Mouse (Mus musculus): ENCODE results near the gene Gm20661. TPM values are rescaled to one million over a fixed set of nuclear protein-coding genes. Genes with fewer than 3 reads are reported as not detected.
A peak's percentile ranks its signal among the peaks of the same experiment; 100 is the strongest.

The Gm20661 gene
- polyA plus RNA-seq, 1 experiment from 2014 or later: 7.4 TPM

GRCm38 (mm10) chr9:107955613-107956289 is 27.1 kb upstream of the Gm20661 start:
- Histone ChIP-seq H3K36me3 (peaks cover 28% of the 10 kb centered on the region), H3K4me1 (peaks cover 10% of the 10 kb centered on the region)
- 73% methylated on average over 6 of the region's 6 CpGs for WGBS

GRCm38 (mm10) chr9:107957141-107957540 is 25.7 kb upstream of the Gm20661 start:
- Histone ChIP-seq H3K4me1 (peaks cover 6% of the 10 kb centered on the region; the same call in 1 of the 2 replicates), H3K4me2 (no peak overlapping the region), H3K27ac (no peak overlapping the region), H3K36me3 (peaks cover 40% of the 10 kb centered on the region), H3K4me3 (no peak overlapping the region), H3K9ac (no peak overlapping the region), H3K9me3 (no peaks in the 10 kb centered on the region), H3K27me3 (no peaks in the 10 kb centered on the region)
- 65% methylated on average over 6 of the region's 6 CpGs for WGBS
- ATAC-seq (ENCODE audit: insufficient number of reproducible peaks, low FRiP score, low TSS enrichment, low read depth): no peak

More at GRCm38 (mm10) chr9:107955613-107956289, 27.1 kb upstream of the Gm20661 start:
- ATAC-seq (ENCODE audit: insufficient number of reproducible peaks, low FRiP score, low TSS enrichment, low read depth): no peak
- H3K9me3 ChIP-seq: no peaks in the 10 kb centered on the region
- H3K4me2 ChIP-seq: no peak overlapping the region
- H3K4me3 ChIP-seq: no peak overlapping the region
- H3K27ac ChIP-seq: no peak overlapping the region
- no peaks in the 10 kb centered on the region for H3K27me3 ChIP-seq
- no peak overlapping the region for H3K9ac ChIP-seq

- 35% methylated on average over 6 of the region's 6 CpGs for WGBS
- H3K27me3 ChIP-seq: no peaks in the 10 kb centered on the region
- no peak overlapping the region for H3K4me3 ChIP-seq
- H3K27ac ChIP-seq: no peak overlapping the region
- no peaks in the 10 kb centered on the region for H3K9me3 ChIP-seq
- no peak overlapping the region for H3K4me2 ChIP-seq
- ATAC-seq (ENCODE audit: insufficient number of reproducible peaks, low FRiP score, low TSS enrichment, low read depth): no peak
- H3K9ac ChIP-seq: no peak overlapping the region
- H3K36me3 ChIP-seq: peaks cover 50% of the 10 kb centered on the region
- peaks cover 6% of the 10 kb centered on the region; the same call in 1 of the 2 replicates for H3K4me1 ChIP-seq
These were observed 23.0 kb upstream of the Gm20661 start for GRCm38 (mm10) chr9:107959896-107960295.

- Histone ChIP-seq H3K9me3 (no peaks in the 10 kb centered on the region), H3K4me2 (no peak overlapping the region), H3K4me1 (peaks cover 6% of the 10 kb centered on the region; the same call in 1 of the 2 replicates), H3K36me3 (peaks cover 52% of the 10 kb centered on the region), H3K27ac (no peak overlapping the region), H3K27me3 (no peaks in the 10 kb centered on the region), H3K9ac (no peak overlapping the region), H3K4me3 (no peak overlapping the region)
- WGBS: 75% methylated on average over 4 of the region's 4 CpGs
- ATAC-seq (ENCODE audit: insufficient number of reproducible peaks, low FRiP score, low TSS enrichment, low read depth): no peak
These were observed 21.9 kb upstream of the Gm20661 start for GRCm38 (mm10) chr9:107960928-107961327.

GRCm38 (mm10) chr9:107961351-107961762 is 21.5 kb upstream of the Gm20661 start:
- ATAC-seq (ENCODE audit: insufficient number of reproducible peaks, low FRiP score, low TSS enrichment, low read depth): no peak
- H3K9ac ChIP-seq: no peak overlapping the region
- H3K4me1 ChIP-seq: peaks cover 6% of the 10 kb centered on the region; the same call in 1 of the 2 replicates
- H3K4me3 ChIP-seq: no peak overlapping the region
- H3K4me2 ChIP-seq: no peak overlapping the region
- no peaks in the 10 kb centered on the region for H3K9me3 ChIP-seq
- peaks cover 52% of the 10 kb centered on the region for H3K36me3 ChIP-seq
- H3K27me3 ChIP-seq: no peaks in the 10 kb centered on the region
- no peak overlapping the region for H3K27ac ChIP-seq
- 83% methylated on average over 10 of the region's 10 CpGs for WGBS

GRCm38 (mm10) chr9:107961881-107962280 is 21.0 kb upstream of the Gm20661 start:
- H3K36me3 ChIP-seq: peaks cover 57% of the 10 kb centered on the region
- no peak; the same call in 1 of the 2 replicates for ATAC-seq (ENCODE audit: insufficient number of reproducible peaks, low FRiP score, low TSS enrichment, low read depth)
- H3K4me2 ChIP-seq: no peak overlapping the region
- H3K9ac ChIP-seq: no peak overlapping the region
- 63% methylated on average over 5 of the region's 5 CpGs for WGBS
- H3K27me3 ChIP-seq: no peaks in the 10 kb centered on the region
- no peak overlapping the region for H3K27ac ChIP-seq
- H3K4me1 ChIP-seq: peaks cover 6% of the 10 kb centered on the region; the same call in 1 of the 2 replicates
- no peaks in the 10 kb centered on the region for H3K9me3 ChIP-seq
- H3K4me3 ChIP-seq: no peak overlapping the region

GRCm38 (mm10) chr9:107962916-107963315 is 19.9 kb upstream of the Gm20661 start:
- Histone ChIP-seq H3K9ac (no peak overlapping the region), H3K4me3 (no peak overlapping the region), H3K27ac (no peak overlapping the region), H3K4me1 (peaks cover 6% of the 10 kb centered on the region; the same call in 1 of the 2 replicates), H3K36me3 (peaks cover 51% of the 10 kb centered on the region), H3K27me3 (no peaks in the 10 kb centered on the region), H3K4me2 (no peak overlapping the region), H3K9me3 (no peaks in the 10 kb centered on the region)
- ATAC-seq (ENCODE audit: insufficient number of reproducible peaks, low FRiP score, low TSS enrichment, low read depth): no peak
- WGBS: 89% methylated on average over 9 of the region's 9 CpGs

- Histone ChIP-seq H3K27ac (no peak overlapping the region), H3K36me3 (peaks cover 53% of the 10 kb centered on the region), H3K27me3 (no peaks in the 10 kb centered on the region), H3K4me3 (no peak overlapping the region), H3K4me2 (no peak overlapping the region), H3K9me3 (no peaks in the 10 kb centered on the region), H3K4me1 (peaks cover 6% of the 10 kb centered on the region; the same call in 1 of the 2 replicates), H3K9ac (no peak overlapping the region)
- 12% methylated on average over 5 of the region's 5 CpGs for WGBS
- 0 out of 2 replicates have a peak, but pooled peaks have one; percentile 25 for ATAC-seq (ENCODE audit: insufficient number of reproducible peaks, low FRiP score, low TSS enrichment, low read depth)
These were observed 19.2 kb upstream of the Gm20661 start for GRCm38 (mm10) chr9:107963700-107964099.

GRCm38 (mm10) chr9:107964681-107965080 is 18.2 kb upstream of the Gm20661 start:
- H3K4me1 ChIP-seq: peaks cover 6% of the 10 kb centered on the region; the same call in 1 of the 2 replicates
- WGBS: 93% methylated on average over 9 of the region's 9 CpGs
- H3K9me3 ChIP-seq: no peaks in the 10 kb centered on the region
- H3K4me2 ChIP-seq: no peak overlapping the region
- no peak overlapping the region for H3K27ac ChIP-seq
- H3K4me3 ChIP-seq: no peak overlapping the region
- no peak for ATAC-seq (ENCODE audit: insufficient number of reproducible peaks, low FRiP score, low TSS enrichment, low read depth)
- H3K36me3 ChIP-seq: peaks cover 54% of the 10 kb centered on the region
- H3K27me3 ChIP-seq: no peaks in the 10 kb centered on the region
- H3K9ac ChIP-seq: no peak overlapping the region

- Histone ChIP-seq H3K36me3 (peaks cover 47% of the 10 kb centered on the region), H3K4me2 (no peak overlapping the region), H3K27me3 (no peaks in the 10 kb centered on the region), H3K4me1 (0 out of 2 replicates have a peak, but pooled peaks cover 1% of the 10 kb centered on the region), H3K9ac (no peak overlapping the region), H3K9me3 (no peaks in the 10 kb centered on the region), H3K4me3 (no peak overlapping the region), H3K27ac (no peak overlapping the region; the same call in 1 of the 2 replicates)
- ATAC-seq (ENCODE audit: insufficient number of reproducible peaks, low FRiP score, low TSS enrichment, low read depth): no peak
- 88% methylated on average over 10 of the region's 10 CpGs for WGBS
These were observed 16.2 kb upstream of the Gm20661 start for GRCm38 (mm10) chr9:107966676-107967075.

- H3K9me3 ChIP-seq: no peaks in the 10 kb centered on the region
- H3K4me2 ChIP-seq: no peak overlapping the region
- no peak for ATAC-seq (ENCODE audit: insufficient number of reproducible peaks, low FRiP score, low TSS enrichment, low read depth)
- peaks cover 40% of the 10 kb centered on the region for H3K36me3 ChIP-seq
- no peaks in the 10 kb centered on the region for H3K4me1 ChIP-seq
- 83% methylated on average over 6 of the region's 6 CpGs for WGBS
- no peak overlapping the region for H3K4me3 ChIP-seq
- H3K27ac ChIP-seq: no peak overlapping the region
- H3K27me3 ChIP-seq: no peaks in the 10 kb centered on the region
- no peak overlapping the region for H3K9ac ChIP-seq
These were observed 15.4 kb upstream of the Gm20661 start for GRCm38 (mm10) chr9:107967437-107967836.

GRCm38 (mm10) chr9:107968531-107968930 is 14.3 kb upstream of the Gm20661 start:
- Histone ChIP-seq H3K9me3 (no peaks in the 10 kb centered on the region), H3K27me3 (no peaks in the 10 kb centered on the region), H3K27ac (no peak overlapping the region), H3K4me1 (no peaks in the 10 kb centered on the region), H3K4me3 (no peak overlapping the region), H3K4me2 (no peak overlapping the region), H3K36me3 (peaks cover 36% of the 10 kb centered on the region), H3K9ac (no peak overlapping the region)
- no peak for ATAC-seq (ENCODE audit: insufficient number of reproducible peaks, low FRiP score, low TSS enrichment, low read depth)
- WGBS: 85% methylated on average over 7 of the region's 7 CpGs

Data from limb, embryonic 15.5 days (tissue).